Mouse (Mus musculus): Measurements from ENCODE around the gene Ube2n. TPM values are rescaled to one million over a fixed set of nuclear protein-coding genes. Genes with fewer than 3 reads are reported as not detected.
A peak's percentile ranks its signal among the peaks of the same experiment; 100 is the strongest.

The Ube2n gene
- 21.5 and 26.4 TPM in 2 replicates for polyA plus RNA-seq (2012; rRNA removed)

DNA sequence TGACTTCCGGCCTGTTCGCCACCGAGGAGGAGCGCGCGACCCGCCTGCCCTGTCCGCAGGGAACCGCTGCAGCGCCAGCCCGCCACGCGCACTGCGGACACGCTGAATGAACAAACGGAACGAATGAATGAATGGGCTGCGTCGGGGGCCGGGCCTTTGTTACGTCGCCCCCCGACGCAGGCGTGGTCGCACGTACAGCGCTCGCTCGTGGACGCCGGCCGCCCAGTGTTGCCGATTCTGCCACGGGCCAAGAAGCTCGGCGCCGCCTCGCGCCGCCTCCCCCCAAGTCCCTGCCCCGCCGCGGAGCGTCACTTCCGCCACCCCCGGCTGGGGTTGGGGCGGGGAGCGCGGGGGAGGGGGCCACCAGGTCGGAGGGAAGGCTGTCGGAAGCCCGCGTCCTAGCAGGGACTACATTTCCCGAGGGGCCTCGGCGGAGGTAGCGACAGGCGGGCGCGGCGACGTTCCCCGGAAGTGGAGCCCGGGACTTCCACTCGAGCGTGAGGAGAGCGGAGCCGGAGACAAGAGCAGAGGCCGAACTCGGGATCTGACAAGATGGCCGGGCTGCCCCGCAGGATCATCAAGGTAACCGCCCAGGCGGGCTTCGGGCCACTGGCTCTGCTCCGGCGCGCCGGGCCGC is at the start of gene Ube2n:
Gene Ube2n (plus strand): TSS at position 490 of the 637 bp plus-strand sequence.
- Histone ChIP-seq H3K36me3 (ENCODE audit: control insufficient read depth, insufficient read depth, low read length) (no peaks in the 10 kb centered on the region), H3K27ac (ENCODE audit: insufficient read depth, low read length) (peak within 1 kb of the TSS; percentile 94), H3K4me3 (ENCODE audit: extremely low read depth, insufficient read depth, insufficient read length) (peak within 1 kb of the TSS; percentile 89), H3K27me3 (ENCODE audit: control insufficient read depth, insufficient read depth, low read length) (no peaks in the 10 kb centered on the region), H3K4me1 (ENCODE audit: control insufficient read depth, insufficient read depth, insufficient read length) (peaks cover 3% of the 10 kb centered on the region; the same call in 1 of the 2 replicates)
- peak; percentile 93 to 96 for DNase-seq (ENCODE audit: low read depth in 1 of 2, low spot score in 2 of 2)
- TF ChIP-seq CTCF (IDR thresholded peaks at IDR 0.05; ENCODE audit: extremely low read depth, insufficient read depth, insufficient read length, insufficient replicate concordance), result no peak
- TF ChIP-seq POLR2A (IDR thresholded peaks at IDR 0.05; ENCODE audit: low read depth, low read length), result peak; percentile 16; the same call in 1 of the 2 replicates
- WGBS, result under 1% methylated on average over 74 of the region's 81 CpGs

GRCm38 (mm10) chr10:95465485-95465896 is 49.5 kb upstream of the Ube2n start:
- DNase-seq (ENCODE audit: low read depth in 1 of 2, low spot score in 2 of 2), result no peak
- TF ChIP-seq POLR2A (IDR thresholded peaks at IDR 0.05; ENCODE audit: low read depth, low read length) (no peak), CTCF (IDR thresholded peaks at IDR 0.05; ENCODE audit: extremely low read depth, insufficient read depth, insufficient read length, insufficient replicate concordance) (no peak)
- no peaks in the 10 kb centered on the region for H3K4me1 ChIP-seq (ENCODE audit: control insufficient read depth, insufficient read depth, insufficient read length)
- no peak overlapping the region for H3K27ac ChIP-seq (ENCODE audit: insufficient read depth, low read length)
- 75% methylated on average over 4 of the region's 4 CpGs for WGBS
- H3K27me3 ChIP-seq (ENCODE audit: control insufficient read depth, insufficient read depth, low read length), result no peaks in the 10 kb centered on the region
- H3K4me3 ChIP-seq (ENCODE audit: extremely low read depth, insufficient read depth, insufficient read length), result no peak overlapping the region
- no peaks in the 10 kb centered on the region for H3K36me3 ChIP-seq (ENCODE audit: control insufficient read depth, insufficient read depth, low read length)

- no peaks in the 10 kb centered on the region for H3K36me3 ChIP-seq (ENCODE audit: control insufficient read depth, insufficient read depth, low read length)
- no peak overlapping the region for H3K27ac ChIP-seq (ENCODE audit: insufficient read depth, low read length)
- no peaks in the 10 kb centered on the region for H3K4me1 ChIP-seq (ENCODE audit: control insufficient read depth, insufficient read depth, insufficient read length)
- no peak for DNase-seq (ENCODE audit: low read depth in 1 of 2, low spot score in 2 of 2)
- WGBS, result 88% methylated on average over 4 of the region's 4 CpGs
- TF ChIP-seq POLR2A (IDR thresholded peaks at IDR 0.05; ENCODE audit: low read depth, low read length), result no peak
- no peak for TF ChIP-seq CTCF (IDR thresholded peaks at IDR 0.05; ENCODE audit: extremely low read depth, insufficient read depth, insufficient read length, insufficient replicate concordance)
- no peaks in the 10 kb centered on the region for H3K27me3 ChIP-seq (ENCODE audit: control insufficient read depth, insufficient read depth, low read length)
- H3K4me3 ChIP-seq (ENCODE audit: extremely low read depth, insufficient read depth, insufficient read length), result no peak overlapping the region
Measured at GRCm38 (mm10) chr10:95468894-95469293, 46.1 kb upstream of the Ube2n start.

GRCm38 (mm10) chr10:95471186-95471585 is 43.8 kb upstream of the Ube2n start:
- Histone ChIP-seq H3K4me3 (ENCODE audit: extremely low read depth, insufficient read depth, insufficient read length) (no peak overlapping the region), H3K36me3 (ENCODE audit: control insufficient read depth, insufficient read depth, low read length) (no peaks in the 10 kb centered on the region), H3K4me1 (ENCODE audit: control insufficient read depth, insufficient read depth, insufficient read length) (no peaks in the 10 kb centered on the region), H3K27me3 (ENCODE audit: control insufficient read depth, insufficient read depth, low read length) (no peaks in the 10 kb centered on the region), H3K27ac (ENCODE audit: insufficient read depth, low read length) (no peak overlapping the region)
- WGBS, result 64% methylated on average over 3 of the region's 3 CpGs
- TF ChIP-seq CTCF (IDR thresholded peaks at IDR 0.05; ENCODE audit: extremely low read depth, insufficient read depth, insufficient read length, insufficient replicate concordance) (no peak), POLR2A (IDR thresholded peaks at IDR 0.05; ENCODE audit: low read depth, low read length) (no peak)
- DNase-seq (ENCODE audit: low read depth in 1 of 2, low spot score in 2 of 2), result no peak

- H3K27me3 ChIP-seq (ENCODE audit: control insufficient read depth, insufficient read depth, low read length), result no peaks in the 10 kb centered on the region
- no peak for DNase-seq (ENCODE audit: low read depth in 1 of 2, low spot score in 2 of 2)
- WGBS, result 88% methylated on average over 11 of the region's 11 CpGs
- no peak overlapping the region for H3K4me3 ChIP-seq (ENCODE audit: extremely low read depth, insufficient read depth, insufficient read length)
- TF ChIP-seq CTCF (IDR thresholded peaks at IDR 0.05; ENCODE audit: extremely low read depth, insufficient read depth, insufficient read length, insufficient replicate concordance), result no peak
- TF ChIP-seq POLR2A (IDR thresholded peaks at IDR 0.05; ENCODE audit: low read depth, low read length), result no peak
- H3K36me3 ChIP-seq (ENCODE audit: control insufficient read depth, insufficient read depth, low read length), result no peaks in the 10 kb centered on the region
- H3K27ac ChIP-seq (ENCODE audit: insufficient read depth, low read length), result no peak overlapping the region
- H3K4me1 ChIP-seq (ENCODE audit: control insufficient read depth, insufficient read depth, insufficient read length), result no peaks in the 10 kb centered on the region
Measured at GRCm38 (mm10) chr10:95471889-95472547, 42.9 kb upstream of the Ube2n start.

DNA sequence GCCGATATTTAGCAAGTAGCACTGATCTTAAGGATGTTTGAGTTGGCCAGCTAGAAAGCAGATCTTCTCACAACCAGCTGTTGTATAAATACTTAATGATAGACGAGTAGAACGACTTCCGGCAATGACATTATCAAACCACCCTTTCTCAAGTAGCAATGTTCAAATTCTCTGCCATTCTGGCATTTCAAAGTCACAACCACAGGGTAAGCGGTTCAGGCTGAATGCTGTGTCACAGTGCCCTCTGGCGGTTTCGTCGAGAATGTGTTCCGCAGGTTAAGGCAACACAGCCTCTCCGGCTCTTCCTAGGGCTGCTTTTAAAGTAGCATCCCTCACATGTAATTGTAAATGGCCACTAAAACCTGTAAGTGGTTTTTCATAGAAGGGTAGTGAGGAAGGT is 39.0 kb upstream of the Ube2n start:
- Histone ChIP-seq H3K4me3 (ENCODE audit: extremely low read depth, insufficient read depth, insufficient read length) (no peak overlapping the region), H3K4me1 (ENCODE audit: control insufficient read depth, insufficient read depth, insufficient read length) (no peaks in the 10 kb centered on the region), H3K36me3 (ENCODE audit: control insufficient read depth, insufficient read depth, low read length) (peaks cover 2% of the 10 kb centered on the region; the same call in 1 of the 2 replicates), H3K27ac (ENCODE audit: insufficient read depth, low read length) (no peak overlapping the region), H3K27me3 (ENCODE audit: control insufficient read depth, insufficient read depth, low read length) (no peaks in the 10 kb centered on the region)
- peak; percentile 52 to 78 for DNase-seq (ENCODE audit: low read depth in 1 of 2, low spot score in 2 of 2)
- TF ChIP-seq POLR2A (IDR thresholded peaks at IDR 0.05; ENCODE audit: low read depth, low read length) (no peak), CTCF (IDR thresholded peaks at IDR 0.05; ENCODE audit: extremely low read depth, insufficient read depth, insufficient read length, insufficient replicate concordance) (peak; percentile 95)
- 11% methylated on average over 10 of the region's 10 CpGs for WGBS

- Histone ChIP-seq H3K27ac (ENCODE audit: insufficient read depth, low read length) (no peak overlapping the region), H3K27me3 (ENCODE audit: control insufficient read depth, insufficient read depth, low read length) (no peaks in the 10 kb centered on the region), H3K4me1 (ENCODE audit: control insufficient read depth, insufficient read depth, insufficient read length) (no peaks in the 10 kb centered on the region), H3K4me3 (ENCODE audit: extremely low read depth, insufficient read depth, insufficient read length) (no peak overlapping the region), H3K36me3 (ENCODE audit: control insufficient read depth, insufficient read depth, low read length) (peaks cover 2% of the 10 kb centered on the region; the same call in 1 of the 2 replicates)
- WGBS, result 89% methylated on average over 11 of the region's 11 CpGs
- TF ChIP-seq POLR2A (IDR thresholded peaks at IDR 0.05; ENCODE audit: low read depth, low read length) (no peak), CTCF (IDR thresholded peaks at IDR 0.05; ENCODE audit: extremely low read depth, insufficient read depth, insufficient read length, insufficient replicate concordance) (no peak)
- no peak for DNase-seq (ENCODE audit: low read depth in 1 of 2, low spot score in 2 of 2)
Measured at GRCm38 (mm10) chr10:95477516-95477915, 37.4 kb upstream of the Ube2n start.
